Mouse (Mus musculus): ENCODE measurements around the gene Gpr152.

The Gpr152 gene

DNA sequence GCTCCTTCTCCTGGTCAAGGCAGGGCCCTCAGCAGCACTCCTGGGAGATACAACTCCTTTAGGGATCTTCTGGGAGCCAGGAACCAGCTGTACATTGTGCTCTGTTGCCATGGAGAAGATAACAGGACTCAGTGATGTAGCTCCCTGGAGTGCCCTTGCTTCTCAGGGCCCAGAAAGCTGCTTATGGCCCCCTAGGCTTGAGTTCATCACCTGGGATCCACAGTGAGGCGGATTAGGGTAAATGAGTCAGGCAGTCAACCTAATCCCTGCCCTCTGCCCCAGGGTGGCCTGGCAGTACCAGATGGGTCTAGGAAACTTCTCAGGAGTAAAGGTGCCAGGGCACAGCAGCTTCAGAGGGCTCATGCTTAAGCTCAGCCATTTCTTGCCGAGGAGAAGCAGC, at the start of gene Gpr152:
Gene Gpr152 (plus strand): TSS at position 342 of the 400 bp plus-strand sequence.
- peak; percentile 71 for DNase-seq

DNA sequence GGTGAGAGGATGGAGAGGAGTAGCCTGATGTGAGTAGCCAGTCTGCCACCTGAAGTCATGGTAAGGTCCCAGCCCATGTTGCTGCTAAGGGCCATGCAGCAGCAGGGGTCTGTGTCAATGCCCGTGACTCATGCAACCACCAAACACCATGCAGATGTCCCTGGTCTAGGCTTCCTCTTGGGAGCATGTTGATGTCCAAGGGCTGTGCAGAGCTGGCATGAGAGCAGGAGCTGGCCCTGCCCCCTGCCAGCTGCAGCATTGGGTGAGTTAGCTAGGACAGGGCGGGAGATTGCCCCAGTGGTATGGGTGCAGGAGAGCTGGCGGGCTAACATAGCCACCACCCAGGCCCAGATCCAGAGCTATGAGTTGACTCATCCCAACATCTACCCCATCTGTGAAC, 49.1 kb upstream of the Gpr152 start:
- DNase-seq = no peak

DNA sequence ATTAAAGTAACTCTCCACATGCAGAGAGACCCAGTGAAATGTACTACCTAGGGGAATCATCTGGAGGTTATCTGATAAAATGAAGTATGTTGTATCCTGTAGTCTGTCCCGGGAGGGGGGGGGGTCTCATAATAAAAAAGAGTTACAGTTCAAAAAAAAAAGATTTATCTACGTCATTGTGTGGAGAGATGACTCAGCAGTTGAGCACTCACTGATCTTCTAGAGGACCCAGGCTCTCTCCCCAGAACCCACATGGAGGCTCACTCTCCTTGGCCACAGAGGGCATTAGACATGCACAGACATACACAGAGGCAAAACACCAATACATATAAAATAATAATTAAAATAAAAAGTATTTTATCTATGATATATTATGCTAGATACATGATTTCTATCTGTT, 48.2 kb upstream of the Gpr152 start:
- DNase-seq = no peak

DNA sequence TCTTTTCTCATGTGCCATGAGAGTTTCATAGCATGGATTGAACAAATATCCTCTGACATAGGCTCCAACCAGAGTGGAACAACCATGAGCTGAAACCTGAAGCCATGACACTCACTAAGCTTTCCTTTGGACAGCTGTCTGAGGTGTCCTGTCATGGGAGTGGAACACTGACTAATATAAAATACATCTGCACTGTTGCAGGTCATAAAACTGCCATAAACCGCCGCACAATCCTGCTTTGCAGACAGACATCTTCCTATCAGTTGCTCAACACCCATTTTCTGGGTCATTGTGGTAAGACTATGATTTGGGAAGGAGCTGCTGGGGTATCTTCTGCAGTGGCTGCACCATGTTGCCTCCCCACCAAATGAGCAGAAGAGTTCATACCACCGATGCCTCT, 46.8 kb upstream of the Gpr152 start:
- no peak for DNase-seq

DNA sequence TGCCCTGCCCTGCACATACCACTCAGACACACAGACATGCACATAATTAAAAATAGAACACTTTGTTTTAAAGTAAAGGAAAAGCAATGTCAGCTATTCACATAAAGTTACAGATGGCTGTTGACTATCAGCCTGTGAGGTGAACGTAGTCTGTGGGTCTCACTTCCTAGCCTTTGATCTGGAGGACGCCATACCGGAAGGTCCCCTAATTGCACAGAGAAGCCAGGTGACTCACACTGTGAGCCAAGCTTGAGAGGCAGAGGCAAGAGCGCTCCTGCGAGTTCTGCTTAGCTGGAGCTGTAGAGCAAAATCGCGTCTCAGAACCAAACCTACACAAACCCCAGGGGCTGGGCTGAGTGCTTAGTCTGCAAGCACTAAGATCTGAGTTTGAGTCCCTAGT, 45.8 kb upstream of the Gpr152 start:
- DNase-seq = no peak

DNA sequence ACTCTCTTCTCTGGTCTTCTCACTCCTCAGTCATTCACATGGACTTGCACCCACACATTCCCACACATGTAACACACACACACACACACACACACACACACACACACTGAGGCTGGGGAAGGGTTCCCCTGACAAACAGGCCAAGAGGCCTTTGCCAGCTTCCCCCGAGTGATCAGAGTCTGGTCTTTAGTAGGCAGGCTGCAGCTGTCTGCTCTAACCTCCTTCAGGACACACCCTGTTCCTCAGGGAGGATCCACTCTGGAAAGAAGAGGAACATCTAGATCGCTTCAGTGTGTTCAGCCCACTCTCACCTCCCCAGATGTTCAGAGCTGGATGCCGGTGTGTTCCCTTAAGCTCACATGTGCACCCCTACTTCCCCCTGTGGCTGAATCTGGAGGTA, 45.2 kb upstream of the Gpr152 start:
- no peak for DNase-seq

DNA sequence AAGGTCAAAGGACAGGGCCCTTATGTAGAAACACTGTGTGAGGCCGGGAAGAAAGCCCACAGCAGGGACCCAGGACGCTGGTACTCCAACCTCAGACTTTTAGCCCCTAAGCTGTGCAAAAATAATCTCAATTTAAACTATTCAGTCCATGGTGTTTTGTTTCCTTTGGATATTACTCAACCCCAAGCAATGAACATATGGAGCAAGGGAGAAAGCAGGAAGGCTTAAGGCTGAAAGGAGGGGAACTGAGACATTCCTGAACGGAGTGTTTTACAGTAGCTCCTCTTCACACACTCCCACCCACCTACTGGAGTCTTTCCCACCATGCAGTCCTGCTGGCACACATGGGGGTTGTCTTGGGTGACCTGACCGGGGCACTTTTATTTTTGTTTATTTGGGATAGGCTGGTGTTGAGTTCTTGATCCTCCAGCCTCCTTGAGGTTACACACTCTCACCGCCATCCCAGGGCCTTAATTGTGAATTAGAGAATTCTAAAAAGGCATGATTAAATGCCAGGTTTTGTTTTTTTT, 44.7 kb upstream of the Gpr152 start:
- no peak for DNase-seq

DNA sequence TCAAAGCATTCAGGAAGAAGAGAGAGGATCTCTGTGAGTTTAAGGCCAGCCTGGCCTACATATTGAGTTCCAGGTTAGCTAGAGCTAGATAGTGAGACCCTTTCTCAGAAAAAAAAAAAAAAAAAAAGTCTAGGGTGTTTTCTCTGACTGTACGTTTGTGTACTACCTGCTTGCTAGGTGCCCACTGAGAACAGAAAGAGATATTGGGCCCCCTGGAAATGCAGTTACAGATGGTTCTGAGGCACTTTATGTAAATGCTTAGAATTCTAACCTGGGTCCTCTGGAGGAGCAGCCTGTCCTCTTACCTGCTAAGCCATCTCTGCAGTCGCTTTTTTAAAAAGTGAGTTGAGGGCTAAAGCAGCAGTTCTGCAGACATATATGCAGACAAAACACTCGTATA, 43.8 kb upstream of the Gpr152 start:
- no peak for DNase-seq

DNA sequence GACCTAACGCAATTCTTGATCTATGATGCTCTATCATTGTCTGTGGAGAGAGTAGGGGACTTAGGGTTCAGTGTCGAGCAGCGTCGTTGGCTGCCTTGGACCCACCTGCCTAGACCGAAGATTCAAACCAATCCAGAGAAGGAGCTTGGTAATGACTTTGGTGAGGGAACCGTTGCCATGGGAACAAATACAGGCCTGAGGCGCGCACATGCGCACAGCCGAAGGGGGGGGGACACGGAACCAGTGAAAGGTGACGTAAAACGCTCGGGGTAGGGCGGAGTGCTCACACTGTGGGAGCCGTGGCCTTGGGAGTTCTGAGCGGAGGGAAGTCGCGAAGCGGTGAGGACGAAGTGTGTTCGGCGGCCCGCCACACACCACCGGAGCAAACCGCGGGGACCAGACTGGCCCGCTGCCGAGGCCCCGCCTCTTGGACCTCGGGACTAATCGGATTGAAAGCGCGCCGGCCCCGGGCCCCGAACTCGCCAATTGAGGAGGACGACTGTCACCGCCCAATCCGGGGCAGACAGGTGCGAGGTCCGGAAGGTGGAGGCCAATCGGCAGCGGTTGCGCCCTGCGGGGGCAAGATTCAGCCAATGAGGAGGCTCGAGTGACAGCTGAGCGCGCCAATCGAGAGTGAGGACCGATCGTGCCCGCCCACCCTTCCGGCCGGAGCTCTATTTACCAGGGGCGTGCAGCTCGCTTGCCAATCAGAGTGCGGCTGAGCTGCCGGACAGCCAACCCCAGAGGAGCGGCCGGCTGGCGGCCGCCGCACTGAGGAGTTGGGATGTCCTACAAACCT, 42.7 kb upstream of the Gpr152 start, which contains the start of gene Cdk2ap2:
Gene Cdk2ap2 (plus strand): TSS at position 541 of the 799 bp plus-strand sequence.
- peak; percentile 98 for DNase-seq

DNA sequence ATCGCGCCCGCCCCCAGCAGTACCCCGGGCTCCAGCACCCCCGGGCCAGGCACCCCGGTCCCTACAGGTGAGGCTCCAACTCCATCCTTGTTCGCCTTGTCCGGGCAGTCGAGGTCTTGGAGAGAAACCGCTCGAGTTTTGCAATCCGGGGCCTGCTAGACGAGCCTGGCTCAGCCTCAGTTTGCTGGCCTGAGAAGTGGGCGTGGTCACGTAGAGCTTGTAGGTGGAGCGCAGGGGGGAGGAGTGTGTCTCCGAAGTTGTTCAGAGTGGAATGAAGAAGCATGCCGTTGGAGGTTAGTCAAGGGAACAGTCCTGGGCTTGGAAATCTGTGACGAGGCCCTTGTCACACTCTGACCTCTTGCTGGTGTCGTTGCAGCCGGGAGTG, 42.2 kb upstream of the Gpr152 start:
- DNase-seq = no peak

DNA sequence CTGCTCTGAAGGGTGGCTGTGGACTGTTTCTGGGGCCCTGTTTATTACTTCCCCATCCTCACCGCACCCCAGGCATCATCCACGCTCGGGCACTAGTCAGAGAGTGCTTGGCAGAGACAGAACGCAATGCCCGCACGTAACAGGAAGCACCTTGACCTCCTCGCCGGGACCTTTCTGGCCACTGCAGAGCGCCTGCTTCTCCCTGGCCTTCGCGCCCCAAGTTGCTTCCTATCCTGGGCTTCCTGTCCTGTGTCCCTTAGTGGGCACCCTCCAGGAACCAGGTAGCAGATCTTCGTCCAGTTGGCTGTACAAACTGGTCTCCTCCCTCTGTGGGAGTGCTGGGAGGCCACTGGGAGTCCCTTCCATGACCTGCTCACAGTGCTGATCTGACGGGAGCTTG, 41.2 kb upstream of the Gpr152 start:
- no peak for DNase-seq

DNA sequence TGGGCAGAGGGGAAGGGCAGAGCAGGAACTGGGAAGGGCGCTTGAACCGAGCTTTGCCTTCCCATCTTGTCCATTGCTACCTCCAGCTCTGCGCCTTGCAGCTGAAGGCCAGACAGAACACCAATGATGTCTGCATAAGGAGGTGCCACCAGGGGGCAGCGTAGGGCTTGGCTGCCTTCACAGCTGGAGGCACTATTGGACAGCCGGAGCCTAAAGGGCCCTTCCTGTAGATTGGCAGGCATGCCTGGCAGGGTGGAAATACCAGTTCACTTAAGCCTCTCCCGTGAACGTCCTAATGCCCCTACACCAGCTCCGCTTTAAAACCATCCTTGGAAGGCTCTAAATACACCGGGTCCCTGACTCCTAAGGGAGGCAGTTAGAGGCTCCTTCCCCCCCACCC, 40.5 kb upstream of the Gpr152 start:
- DNase-seq = peak; percentile 94

DNA sequence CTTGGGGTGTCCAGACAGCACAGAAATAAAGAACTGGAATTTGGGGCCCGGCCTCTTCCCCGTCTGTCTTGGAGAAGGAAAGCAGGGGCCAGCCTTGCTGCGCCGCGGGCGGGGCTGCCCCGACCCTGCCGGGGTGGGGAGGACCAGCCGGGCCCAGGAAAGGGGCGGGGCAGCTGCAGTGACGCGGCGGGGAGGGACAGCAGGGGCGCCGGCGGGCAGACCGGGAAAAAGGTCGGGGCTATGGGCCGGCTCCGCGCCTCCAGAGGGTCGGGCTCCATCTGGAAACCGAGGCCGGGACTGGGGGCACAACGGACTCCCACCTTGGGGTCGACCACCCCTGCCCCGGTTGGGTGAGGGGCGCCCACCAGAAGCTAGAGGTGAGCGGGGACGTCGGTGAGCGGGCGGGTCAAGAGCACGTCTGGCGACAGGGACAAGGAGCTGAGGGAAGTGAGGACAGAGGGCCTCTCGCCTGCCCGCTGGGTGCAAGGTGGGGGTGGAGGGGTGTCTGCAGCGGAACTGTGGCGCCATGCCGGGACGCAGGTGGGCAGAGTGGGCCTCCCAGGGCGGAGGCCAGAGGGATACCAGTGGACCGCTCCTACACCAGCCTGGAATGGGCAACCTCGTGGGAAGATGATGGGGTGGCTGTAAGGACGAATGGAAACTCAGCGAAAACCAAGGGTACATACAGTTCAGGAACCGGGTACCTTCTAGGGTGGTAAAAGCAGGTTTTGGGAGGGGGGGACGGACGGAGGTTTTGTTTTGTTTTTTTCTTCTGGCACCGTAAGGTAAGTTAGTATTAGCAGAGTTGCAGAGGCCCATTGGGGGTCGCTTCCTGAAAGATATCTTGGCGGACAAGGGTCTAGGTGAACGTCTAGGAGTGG, 39.5 kb upstream of the Gpr152 start, which contains the start of gene Pitpnm1:
Gene Pitpnm1 (plus strand): TSS at position 162 of the 881 bp plus-strand sequence.
- peak; percentile 78 for DNase-seq

DNA sequence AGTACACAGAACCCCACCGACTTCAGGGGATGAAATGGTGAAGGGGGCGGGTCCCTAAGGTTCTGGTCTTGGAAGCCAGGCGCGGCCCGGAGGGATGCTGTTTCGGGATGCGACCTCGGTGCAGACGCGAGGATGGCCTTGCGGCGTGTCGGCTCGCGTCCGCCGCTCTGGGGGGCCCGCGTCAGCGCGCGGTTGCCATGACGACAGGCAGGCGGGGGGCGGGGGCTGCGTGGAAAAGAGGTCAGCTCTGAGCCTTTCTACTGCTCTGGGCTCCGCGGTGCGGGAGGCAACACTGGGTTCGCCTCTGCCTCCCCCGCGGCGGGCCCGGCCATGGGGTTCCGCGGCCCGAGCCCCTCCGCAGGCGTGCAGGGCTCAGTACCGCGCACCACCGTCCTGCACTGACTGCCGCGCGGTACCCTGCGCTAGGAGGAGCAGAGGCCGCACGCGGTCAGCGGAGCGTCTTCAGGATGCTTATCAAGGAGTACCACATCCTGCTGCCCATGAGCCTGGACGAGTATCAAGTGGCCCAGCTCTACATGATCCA, 38.8 kb upstream of the Gpr152 start:
- peak; percentile 92 for DNase-seq

DNA sequence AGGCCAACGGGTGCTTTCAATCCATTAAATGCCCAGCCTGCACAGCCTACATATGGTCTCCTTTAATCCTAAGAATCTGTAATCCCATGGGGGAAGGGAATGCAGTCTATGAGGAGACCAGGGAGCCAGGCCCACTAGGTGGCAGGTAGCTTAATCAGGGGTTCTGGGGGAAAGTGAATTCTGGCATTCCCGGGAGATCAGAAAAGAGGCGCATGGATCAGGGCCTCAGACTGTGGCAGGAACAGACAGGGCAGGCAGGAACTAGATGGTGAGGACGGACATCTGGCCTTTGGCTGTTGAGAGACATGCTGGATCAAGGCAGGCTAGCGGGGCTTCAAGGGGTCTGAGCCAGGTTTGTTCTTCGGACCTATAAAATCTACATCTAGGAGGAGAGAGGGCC, 38.1 kb upstream of the Gpr152 start:
- DNase-seq = peak; percentile 87

DNA sequence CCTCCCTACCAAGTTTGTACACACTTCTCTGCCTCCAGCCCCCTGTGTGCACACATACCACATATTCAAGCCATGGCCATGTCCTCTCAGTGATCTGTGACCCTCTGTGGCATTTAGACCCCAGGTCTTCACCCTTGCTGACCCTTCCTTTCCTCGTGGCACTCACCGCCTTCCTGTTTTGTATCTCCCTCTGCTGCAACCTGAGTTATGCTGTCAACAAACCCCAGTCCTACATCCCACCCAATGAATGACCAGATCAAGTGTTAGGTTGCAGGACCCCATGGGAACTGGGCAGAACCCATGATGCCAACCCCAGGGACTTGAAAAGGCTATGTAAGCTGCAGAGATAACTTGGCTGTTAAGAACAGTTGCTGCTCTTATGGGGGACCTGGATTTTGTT, 37.5 kb upstream of the Gpr152 start:
- DNase-seq = no peak

DNA sequence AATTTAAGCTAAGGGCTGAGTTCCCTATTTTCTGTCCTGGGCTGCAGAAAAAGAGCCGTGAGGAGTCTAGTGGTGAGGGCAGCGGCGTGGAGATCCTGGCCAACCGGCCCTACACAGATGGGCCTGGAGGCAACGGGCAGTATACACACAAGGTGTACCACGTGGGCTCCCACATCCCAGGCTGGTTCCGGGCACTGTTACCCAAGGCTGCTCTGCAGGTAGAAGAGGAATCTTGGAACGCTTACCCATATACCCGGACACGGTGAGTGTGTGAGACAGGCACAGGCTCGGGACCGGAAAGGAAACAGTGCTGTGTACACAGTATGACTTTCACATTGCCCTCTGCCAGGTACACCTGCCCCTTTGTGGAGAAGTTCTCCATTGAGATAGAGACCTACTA, 37.0 kb upstream of the Gpr152 start:
- DNase-seq = no peak

DNA sequence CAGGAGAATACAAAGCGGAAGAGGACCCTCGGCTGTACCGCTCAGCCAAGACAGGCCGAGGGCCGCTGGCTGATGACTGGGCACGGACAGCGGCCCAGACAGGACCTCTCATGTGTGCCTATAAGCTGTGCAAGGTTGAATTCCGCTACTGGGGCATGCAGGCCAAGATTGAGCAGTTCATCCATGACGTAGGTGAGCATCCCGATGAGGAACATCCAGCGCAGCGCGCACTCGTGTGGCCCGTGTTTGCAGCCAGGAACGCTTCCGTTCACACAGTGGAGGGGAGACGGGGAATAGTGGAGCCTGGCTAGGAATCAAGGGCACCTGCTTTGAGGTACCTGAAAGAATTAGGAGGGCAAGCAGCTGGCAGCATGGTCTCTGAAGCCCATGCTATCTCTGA, 36.3 kb upstream of the Gpr152 start:
- DNase-seq = no peak

DNA sequence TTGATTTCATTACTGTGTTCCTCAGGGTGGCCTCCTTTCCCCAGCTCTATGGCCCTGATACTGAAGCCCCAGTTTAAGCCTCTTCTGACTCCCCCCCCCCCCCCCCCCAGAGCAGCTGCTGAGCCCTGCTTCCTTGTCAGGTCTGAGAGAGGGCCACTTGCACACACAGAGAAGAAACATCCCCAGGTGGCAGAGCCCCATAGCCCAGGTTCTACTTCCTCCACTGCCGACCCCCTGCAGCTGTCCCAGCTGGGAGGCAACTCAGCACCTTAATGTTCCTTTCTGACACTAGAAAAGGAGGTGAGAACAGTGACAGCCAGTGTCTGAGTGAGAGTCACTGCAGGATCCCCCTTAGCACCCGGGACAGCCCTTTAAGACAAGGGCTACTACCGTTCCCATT, 35.8 kb upstream of the Gpr152 start:
- DNase-seq = no peak

DNA sequence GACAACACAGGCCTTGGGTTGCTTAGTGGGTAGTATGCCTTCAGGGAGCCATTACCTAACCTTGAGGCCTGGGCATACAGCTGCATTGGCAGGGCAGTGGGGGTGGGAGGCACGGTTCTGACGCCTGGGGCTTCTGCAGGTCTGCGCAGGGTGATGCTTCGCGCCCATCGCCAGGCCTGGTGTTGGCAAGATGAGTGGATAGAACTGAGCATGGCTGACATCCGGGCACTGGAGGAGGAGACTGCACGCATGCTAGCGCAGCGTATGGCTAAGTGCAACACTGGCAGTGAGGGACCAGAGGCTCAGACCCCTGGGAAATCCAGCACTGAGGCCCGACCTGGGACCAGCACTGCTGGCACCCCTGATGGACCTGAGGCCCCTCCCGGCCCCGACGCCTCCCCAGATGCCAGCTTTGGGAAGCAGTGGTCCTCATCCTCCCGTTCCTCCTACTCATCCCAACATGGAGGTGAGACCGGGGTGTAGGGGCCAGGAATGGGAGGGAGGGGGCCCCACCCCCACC, 34.9 kb upstream of the Gpr152 start:
- DNase-seq = no peak

DNA sequence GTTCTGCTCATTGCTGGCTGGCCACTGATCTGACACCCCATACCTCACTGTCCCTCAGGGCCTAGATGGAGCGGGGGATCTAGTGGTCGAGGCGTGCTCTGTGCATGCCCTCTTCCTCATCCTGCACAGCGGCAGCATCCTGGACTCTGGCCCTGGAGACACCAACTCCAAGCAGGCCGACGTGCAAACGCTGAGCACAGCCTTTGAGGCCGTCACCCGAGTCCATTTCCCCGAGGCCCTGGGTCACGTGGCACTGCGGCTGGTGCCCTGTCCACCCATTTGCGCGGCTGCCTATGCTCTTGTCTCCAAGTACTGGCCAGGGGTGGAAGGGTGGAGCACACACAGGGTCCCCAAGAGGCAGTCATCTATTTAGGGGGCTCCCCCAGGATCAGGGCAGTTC, 32.9 kb upstream of the Gpr152 start:
- no peak for DNase-seq

DNA sequence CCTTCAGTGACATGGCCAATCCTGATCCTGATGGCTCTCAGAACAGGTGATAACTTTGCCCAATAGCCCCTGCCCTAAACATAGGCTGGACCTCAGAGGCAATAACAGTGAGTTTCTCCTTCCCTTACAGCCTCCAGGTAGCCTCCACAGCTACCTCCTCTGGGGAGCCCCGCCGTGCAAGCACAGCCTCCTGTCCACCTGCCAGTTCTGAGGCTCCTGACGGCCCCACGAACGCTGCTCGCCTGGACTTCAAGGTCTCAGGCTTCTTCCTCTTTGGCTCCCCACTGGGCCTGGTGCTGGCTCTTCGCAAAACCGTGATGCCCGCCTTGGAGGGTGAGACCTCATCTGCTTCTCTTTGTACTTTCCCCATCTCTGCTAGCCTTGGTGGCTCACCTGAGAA, 31.1 kb upstream of the Gpr152 start:
- DNase-seq = no peak

Data from retina, postnatal 1 day (tissue).